8 mouse cellular contexts compared by ENCODE assay signal in genomic region chr14:102902906-102903305, GRCm38 (mm10).
A peak's percentile ranks its signal among the peaks of the same experiment; 100 is the strongest.
DNase-seq lines count a peak whose midpoint lies in the region; ATAC-seq and TF ChIP-seq lines count a peak whose summit lies in the region.

No protein-coding gene starts in this region.

- WGBS in hindbrain, embryonic 14.5 days = 55% methylated on average over 12 of the region's 12 CpGs
- 14% methylated on average over 12 of the region's 12 CpGs for WGBS in limb, embryonic 14.5 days

- no peaks in the 10 kb centered on the region for H3K27me3 ChIP-seq in hindbrain, embryonic 14.5 days (ENCODE audit: control insufficient read depth, insufficient read depth, low read length)
- no peaks in the 10 kb centered on the region for H3K27me3 ChIP-seq in limb, embryonic 14.5 days (ENCODE audit: control insufficient read depth, insufficient read depth, low read length)

- H3K4me1 ChIP-seq in hindbrain, embryonic 14.5 days (replicated peaks; ENCODE audit: control insufficient read depth, insufficient read depth, low read length) = no peaks in the 10 kb centered on the region
- peaks cover 9% of the 10 kb centered on the region for H3K4me1 ChIP-seq in limb, embryonic 14.5 days (ENCODE audit: control insufficient read depth, insufficient read depth, low read length)

- H3K36me3 ChIP-seq in hindbrain, embryonic 14.5 days (replicated peaks; ENCODE audit: control insufficient read depth, insufficient read depth) = no peaks in the 10 kb centered on the region
- H3K36me3 ChIP-seq in limb, embryonic 14.5 days (ENCODE audit: control insufficient read depth, insufficient read depth, low read length) = no peaks in the 10 kb centered on the region

- peak; percentile 68; the same call in 1 of the 2 replicates for ATAC-seq in hindbrain, embryonic 14.5 days (ENCODE audit: low FRiP score)
- ATAC-seq in limb, embryonic 14.5 days (ENCODE audit: low FRiP score, low read depth) = peak; percentile 82

- no peak for TF ChIP-seq POLR2A in limb, embryonic 14.5 days (IDR thresholded peaks at IDR 0.05; ENCODE audit: borderline replicate concordance, extremely low read depth, insufficient read depth, insufficient read length)

- H3K9me3 ChIP-seq in hindbrain, embryonic 14.5 days (ENCODE audit: control insufficient read depth, low read length) = no peaks in the 10 kb centered on the region
- no peaks in the 10 kb centered on the region for H3K9me3 ChIP-seq in limb, embryonic 14.5 days (ENCODE audit: control insufficient read depth, low read length)

- no peak overlapping the region for H3K4me2 ChIP-seq in hindbrain, embryonic 14.5 days (replicated peaks)
- H3K4me2 ChIP-seq in limb, embryonic 14.5 days (replicated peaks; ENCODE audit: low read depth, low read length, severe bottlenecking) = peak overlapping the region; percentile 18; the same call in 1 of the 2 replicates

- no peak overlapping the region for H3K4me3 ChIP-seq in hindbrain, embryonic 14.5 days (replicated peaks; ENCODE audit: low read length)
- no peak overlapping the region for H3K4me3 ChIP-seq in limb, embryonic 14.5 days (replicated peaks; ENCODE audit: low read length)

- H3K27ac ChIP-seq in hindbrain, embryonic 14.5 days = peak overlapping the region; percentile 39; the same call in 1 of the 2 replicates
- peak overlapping the region; percentile 27; the same call in 1 of the 2 replicates for H3K27ac ChIP-seq in limb, embryonic 14.5 days (replicated peaks; ENCODE audit: low read depth, low read length)

- no peak overlapping the region for H3K9ac ChIP-seq in hindbrain, embryonic 14.5 days
- 0 out of 2 replicates have a peak overlapping the region, but pooled peaks have one; percentile 29 for H3K9ac ChIP-seq in limb, embryonic 14.5 days (ENCODE audit: low read depth, low read length, severe bottlenecking)

- DNase-seq in kidney, postnatal 10 days = peak; percentile 38
- DNase-seq in kidney, adult 18-20 months = no peak
- DNase-seq in cerebellum, adult 8-10 months = peak; percentile 85
- DNase-seq in gastrocnemius, adult 8-10 months (ENCODE audit: low spot score in 2 of 2) = peak; percentile 55 to 58
- DNase-seq in hindbrain, embryonic 14.5 days (ENCODE audit: low spot score) = peak; percentile 51
- peak; percentile 89 for DNase-seq in limb, embryonic 14.5 days (ENCODE audit: low spot score)
- peak; percentile 76 for DNase-seq in skeletal muscle tissue, adult 2 months (ENCODE audit: low read depth, low spot score)
- no peak for DNase-seq in adipocyte (ENCODE audit: low spot score)

Comparison
In these comparisons a context has a peak if more than half of its experiments do, and no peak if none do; other contexts are left out.
1. DNase-seq: peak in kidney, postnatal 10 days (single experiment), cerebellum, adult 8-10 months (single experiment), gastrocnemius, adult 8-10 months (2 of 2), hindbrain, embryonic 14.5 days (single experiment), limb, embryonic 14.5 days (single experiment) and skeletal muscle tissue, adult 2 months (single experiment); none in kidney, adult 18-20 months (single experiment) and adipocyte (single experiment).